Mouse (Mus musculus): ENCODE data around the gene Cul4a.

DNA sequence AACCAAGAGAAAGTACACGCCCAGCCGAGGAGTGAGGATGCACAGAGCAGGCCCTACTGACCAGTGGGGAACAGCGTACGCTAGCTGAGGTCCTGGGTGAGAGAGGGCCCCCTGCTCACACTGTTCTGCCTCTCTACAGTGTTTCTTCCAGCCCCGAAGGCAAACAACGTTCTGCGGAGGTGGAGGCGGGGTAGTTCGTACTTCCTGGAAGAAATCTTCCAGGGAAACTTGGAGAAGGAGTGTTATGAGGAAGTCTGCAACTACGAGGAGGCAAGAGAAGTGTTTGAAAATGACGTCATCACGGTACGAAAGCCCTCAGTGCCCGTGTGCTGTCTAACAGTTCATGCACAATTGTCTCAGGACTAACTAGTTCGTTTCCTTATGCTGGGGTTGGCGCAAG, 42.3 kb upstream of the Cul4a start:
- TF ChIP-seq CTCF (IDR thresholded peaks at IDR 0.05; ENCODE audit: low read depth, low read length), result no peak
- no peak for TF ChIP-seq GATA1 (IDR thresholded peaks at IDR 0.05; ENCODE audit: borderline replicate concordance, low read length)

Data from G1E (cell line).